Mouse (Mus musculus) Muller cell, postnatal 12 days (primary cell): ENCODE results near the gene Zfp551.

Experiments
- DNase-seq: peaks from one replicate; pipeline ENCODE4 v3.0.0-alpha.2; 2015; ENCODE audit errors: inconsistent ontology term

The Zfp551 gene

GRCm38 (mm10) chr7:12422245-12422849 lies at the start of gene Zfp551:
Gene Zfp551 (minus strand): TSS chr7:12422751.
- peak; percentile 62 for DNase-seq

- no peak for DNase-seq
Measured at GRCm38 (mm10) chr7:12422855-12423254, 304 bp upstream of the Zfp551 start.

GRCm38 (mm10) chr7:12421741-12422140 lies 810 bp downstream of the Zfp551 start:
- peak; percentile 9 for DNase-seq

- DNase-seq = no peak
Measured at GRCm38 (mm10) chr7:12369173-12369572, 53.4 kb downstream of the Zfp551 start, which contains the start of gene Vmn1r84. Gene Vmn1r84 (minus strand): TSS chr7:12369273.
